Mouse (Mus musculus) liver, adult 2 months (tissue): Measurements from ENCODE around the gene Dlx1.

Experiments used
- CTCF ChIP-seq: fragments of 200-500 bp; IDR thresholded peaks from 2 replicates; pipeline ENCODE4 v1.5.1; 2011; ENCODE audit warnings: low read depth, low read length, control low read depth
- POLR2A ChIP-seq: fragments of 200-500 bp; IDR thresholded peaks from 2 replicates; pipeline ENCODE4 v1.6.1; 2011; ENCODE audit warnings: low read length, control low read depth; ENCODE audit not compliant: insufficient read depth; ENCODE audit errors: extremely low read depth

GRCm38 (mm10) chr2:71526595-71527322, 1.2 kb upstream of the Dlx1 start:
- TF ChIP-seq CTCF (no peak), POLR2A (no peak)
